In the genomic region with DNA sequence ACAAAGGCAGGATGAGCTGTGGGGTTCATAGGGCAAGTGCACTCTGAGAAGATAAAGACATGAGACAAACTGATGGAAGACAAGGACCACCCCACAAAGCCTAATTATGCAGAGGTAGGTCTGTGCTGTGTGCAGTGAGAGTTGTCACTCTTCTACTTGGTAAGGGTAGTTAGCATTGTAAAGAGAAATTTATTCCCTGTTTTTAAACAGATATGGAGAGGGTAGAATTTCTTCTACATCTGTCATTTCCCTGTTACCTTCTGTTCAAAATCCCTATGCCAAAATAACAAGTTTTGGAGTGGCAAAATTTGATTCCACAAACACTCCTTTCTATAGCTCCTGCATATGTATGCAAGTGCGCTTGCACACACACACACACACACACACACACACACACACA, we compare ENCODE assay signal across 16 mouse cellular contexts.
DNase-seq lines count a peak whose midpoint lies in the region; ATAC-seq lines count a peak whose summit lies in the region.
"Had no signal": no experiment of that assay in that cellular context is flagged by ENCODE, and none has a peak within 500 bp of the region (broad histone marks: within the 10 kb centered on the region; RNA-seq: fewer than 3 reads in every experiment).

No protein-coding gene starts in this region.

- no peak overlapping the region for H3K9ac ChIP-seq in forebrain, embryonic 15.5 days (replicated peaks)
- H3K9ac ChIP-seq in forebrain, embryonic 11.5 days (ENCODE audit: low read length): no peak overlapping the region
- H3K9ac ChIP-seq: embryonic facial prominence, embryonic 15.5 days; heart, embryonic 12.5 days had no signal

- H3K36me3 ChIP-seq in forebrain, embryonic 15.5 days: no peaks in the 10 kb centered on the region
- H3K36me3 ChIP-seq in forebrain, embryonic 11.5 days (ENCODE audit: control insufficient read depth, insufficient read depth, low read length): no peaks in the 10 kb centered on the region
- H3K36me3 ChIP-seq: embryonic facial prominence, embryonic 15.5 days; heart, embryonic 12.5 days had no signal

- DNase-seq in forebrain, embryonic 11.5 days (ENCODE audit: low spot score): no peak
- DNase-seq in layer of hippocampus, adult 9-10 months (ENCODE audit: low spot score): peak; percentile 16
- no peak for DNase-seq in layer of hippocampus, adult 9-11 months
- peak; percentile 49 for DNase-seq in brain, embryonic 18.5 days (ENCODE audit: low read depth, low spot score)
- no peak for DNase-seq in thymus, adult 18-20 months
- DNase-seq: cerebellum, adult 11 months; cerebellum, adult 8-10 months had no signal

- WGBS in forebrain, embryonic 15.5 days: 75% methylated on average over 1 of the region's 1 CpGs
- 100% methylated on average over 1 of the region's 1 CpGs for WGBS in forebrain, embryonic 11.5 days

- H3K27me3 ChIP-seq in forebrain, embryonic 15.5 days: no peaks in the 10 kb centered on the region
- no peaks in the 10 kb centered on the region for H3K27me3 ChIP-seq in forebrain, embryonic 11.5 days (ENCODE audit: control insufficient read depth, insufficient read depth, low read length)
- H3K27me3 ChIP-seq: CH12.LX; embryonic facial prominence, embryonic 15.5 days; heart, embryonic 12.5 days; Patski had no signal

- peak; percentile 80 for ATAC-seq in forebrain, embryonic 15.5 days (replicated peaks)
- ATAC-seq in forebrain, embryonic 11.5 days (replicated peaks; ENCODE audit: low FRiP score): no peak
- ATAC-seq: activated CD4-positive, CD25-positive, alpha-beta regulatory T cell, adult 4 months; hindbrain, embryonic 16.5 days; inflammation-experienced regulatory T-cells, adult 6 months; intestine, postnatal 0 days; Patski had no signal

- H3K9me3 ChIP-seq in forebrain, embryonic 15.5 days: no peaks in the 10 kb centered on the region
- H3K9me3 ChIP-seq in forebrain, embryonic 11.5 days (ENCODE audit: control insufficient read depth, low read length): no peaks in the 10 kb centered on the region
- H3K9me3 ChIP-seq: embryonic facial prominence, embryonic 15.5 days; heart, embryonic 12.5 days had no signal

- H3K4me3 ChIP-seq in forebrain, embryonic 15.5 days: no peak overlapping the region
- no peak overlapping the region for H3K4me3 ChIP-seq in forebrain, embryonic 11.5 days (ENCODE audit: low read depth, low read length)
- H3K4me3 ChIP-seq: embryonic facial prominence, embryonic 15.5 days; heart, embryonic 12.5 days had no signal

- no peak overlapping the region for H3K4me2 ChIP-seq in forebrain, embryonic 15.5 days (replicated peaks)
- H3K4me2 ChIP-seq in forebrain, embryonic 11.5 days (ENCODE audit: low read depth, low read length, severe bottlenecking): no peak overlapping the region
- H3K4me2 ChIP-seq: embryonic facial prominence, embryonic 15.5 days; heart, embryonic 12.5 days had no signal

- H3K4me1 ChIP-seq in forebrain, embryonic 15.5 days: peaks cover 36% of the 10 kb centered on the region
- H3K4me1 ChIP-seq in forebrain, embryonic 11.5 days (replicated peaks; ENCODE audit: control insufficient read depth, insufficient read depth, low read length): no peaks in the 10 kb centered on the region

- peak overlapping the region; percentile 82 for H3K27ac ChIP-seq in forebrain, embryonic 15.5 days (replicated peaks)
- no peak overlapping the region for H3K27ac ChIP-seq in forebrain, embryonic 11.5 days (ENCODE audit: low read depth, low read length)
- H3K27ac ChIP-seq: embryonic facial prominence, embryonic 15.5 days had no signal

Comparison
In these comparisons a context has a peak if more than half of its experiments do, and no peak if none do; other contexts are left out.
1. DNase-seq: peak in layer of hippocampus, adult 9-10 months (single experiment) and brain, embryonic 18.5 days (single experiment); none in forebrain, embryonic 11.5 days (single experiment), layer of hippocampus, adult 9-11 months (single experiment) and thymus, adult 18-20 months (0 of 2).